Mouse (Mus musculus) midbrain, embryonic 13.5 days (tissue): ENCODE data around the gene Xab2. TPM values are rescaled to one million over a fixed set of nuclear protein-coding genes. Genes with fewer than 3 reads are reported as not detected.

Source experiments
- ATAC-seq: fragments of 200-750 bp; cut with Nextera tagmentation; 2 replicates; pipeline ENCODE4 v1.8.0; 2017; ENCODE audit warnings: mild to moderate bottlenecking, moderate TSS enrichment, moderate library complexity
- H3K27ac ChIP-seq: fragments of 300-500 bp; sonication (generic); 2 replicates; pipeline ENCODE4 v1.5.1; 2015; ENCODE audit warnings: inconsistent platforms, mild to moderate bottlenecking, moderate library complexity
- H3K27me3 ChIP-seq: fragments of 300-500 bp; sonication (generic); 2 replicates; pipeline ENCODE4 v1.6.1; 2015; ENCODE audit warnings: mild to moderate bottlenecking, inconsistent platforms
- H3K36me3 ChIP-seq: fragments of 300-500 bp; sonication (generic); 2 replicates; pipeline ENCODE4 v1.6.1; 2015; ENCODE audit warnings: mild to moderate bottlenecking, inconsistent platforms
- H3K4me1 ChIP-seq: fragments of 300-500 bp; sonication (generic); replicated peaks from 2 replicates; pipeline ENCODE4 v1.6.1; 2015; ENCODE audit warnings: inconsistent platforms
- H3K4me2 ChIP-seq: fragments of 300-500 bp; sonication (generic); replicated peaks from 2 replicates; pipeline ENCODE4 v1.6.1; 2015; ENCODE audit warnings: moderate library complexity, mild to moderate bottlenecking, inconsistent platforms
- H3K4me3 ChIP-seq: fragments of 300-500 bp; sonication (generic); replicated peaks from 2 replicates; pipeline ENCODE4 v1.5.1; 2015; ENCODE audit warnings: mild to moderate bottlenecking, inconsistent platforms
- H3K9ac ChIP-seq: fragments of 300-500 bp; sonication (generic); replicated peaks from 2 replicates; pipeline ENCODE4 v1.6.1; 2015; ENCODE audit warnings: mild to moderate bottlenecking, inconsistent platforms
- H3K9me3 ChIP-seq: fragments of 300-500 bp; sonication (generic); 2 replicates; pipeline ENCODE4 v1.6.1; 2016; ENCODE audit warnings: mild to moderate bottlenecking, inconsistent platforms
- WGBS: fragments of 180-500 bp; shearing (Covaris S2); methylation state at CpG from one replicate; pipeline ENCODE4 v1.1.7; 2015; 5-methylcytosine and 5-hydroxymethylcytosine counted together
- polyA plus RNA-seq: library from polyadenylated mRNA; unstranded; fragments of >200 nt; fragmentation: Nextera tagmentation; extraction: Ambion mirVana; gene quantifications from 2 replicates; pipeline ENCODE4 v1.2.1, GENCODE M21; 2015

The Xab2 gene
- polyA plus RNA-seq, 1 experiment from 2014 or later: 58.6 TPM

DNA sequence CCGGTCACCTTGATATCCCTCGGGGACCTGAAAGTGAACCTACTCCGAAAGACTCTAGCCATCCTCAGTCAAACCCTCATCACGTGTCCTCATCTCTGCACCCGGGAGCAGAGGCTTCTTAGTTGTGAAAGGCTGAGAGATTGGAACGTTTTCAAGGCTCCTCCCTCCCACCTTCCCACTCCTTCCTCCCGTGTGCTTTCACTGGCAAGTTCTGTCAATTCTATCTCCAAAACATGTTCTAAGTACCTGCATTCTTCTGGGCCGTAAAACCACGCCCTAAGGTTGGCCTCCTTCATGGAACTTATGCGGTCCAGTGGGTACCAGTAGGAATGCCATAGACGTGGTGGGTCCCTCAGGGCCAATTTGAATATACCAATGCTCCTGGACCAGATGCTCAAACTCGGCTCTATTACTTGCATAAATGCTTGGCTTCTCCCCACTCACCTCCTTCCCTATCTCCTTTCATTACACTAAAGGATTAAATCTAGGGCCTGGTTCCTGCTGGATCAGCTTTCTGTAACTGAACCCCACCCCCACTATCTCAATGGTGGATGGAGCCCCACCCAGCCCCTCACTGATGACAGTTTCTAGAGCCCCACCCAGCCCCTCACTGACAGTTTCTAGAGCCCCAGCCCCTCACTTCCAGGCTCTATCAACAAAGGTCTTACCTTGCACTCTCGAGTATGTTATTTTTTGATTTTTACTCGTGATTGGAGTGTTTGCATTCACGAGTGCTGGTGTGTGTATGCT is 44.7 kb downstream of the Xab2 start:
- Histone ChIP-seq H3K4me1 (no peaks in the 10 kb centered on the region), H3K27me3 (no peaks in the 10 kb centered on the region), H3K4me2 (no peak overlapping the region), H3K36me3 (no peaks in the 10 kb centered on the region), H3K27ac (no peak overlapping the region), H3K9ac (no peak overlapping the region), H3K9me3 (no peaks in the 10 kb centered on the region), H3K4me3 (no peak overlapping the region)
- 80% methylated on average over 15 of the region's 15 CpGs for WGBS
- no peak for ATAC-seq

DNA sequence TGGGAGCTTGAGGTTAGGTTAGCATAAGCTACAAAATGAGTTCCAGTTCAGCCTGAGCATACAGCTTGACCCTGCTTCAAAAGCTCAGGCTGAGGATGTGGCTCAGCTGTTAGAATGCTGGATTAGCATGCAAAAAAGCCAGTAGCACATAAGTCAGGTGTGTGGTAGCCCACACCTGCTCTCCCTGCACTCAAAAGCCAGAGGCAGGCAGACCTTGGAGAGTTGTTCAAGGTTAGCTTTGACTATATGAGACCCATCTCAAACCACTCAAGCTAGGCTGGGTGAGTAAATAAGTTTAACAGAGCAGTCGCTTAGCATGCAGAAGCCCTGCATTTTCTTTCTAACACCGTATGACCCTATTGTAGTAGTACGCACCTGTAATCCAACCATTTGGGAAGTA is 46.6 kb downstream of the Xab2 start:
- 95% methylated on average over 3 of the region's 3 CpGs for WGBS

DNA sequence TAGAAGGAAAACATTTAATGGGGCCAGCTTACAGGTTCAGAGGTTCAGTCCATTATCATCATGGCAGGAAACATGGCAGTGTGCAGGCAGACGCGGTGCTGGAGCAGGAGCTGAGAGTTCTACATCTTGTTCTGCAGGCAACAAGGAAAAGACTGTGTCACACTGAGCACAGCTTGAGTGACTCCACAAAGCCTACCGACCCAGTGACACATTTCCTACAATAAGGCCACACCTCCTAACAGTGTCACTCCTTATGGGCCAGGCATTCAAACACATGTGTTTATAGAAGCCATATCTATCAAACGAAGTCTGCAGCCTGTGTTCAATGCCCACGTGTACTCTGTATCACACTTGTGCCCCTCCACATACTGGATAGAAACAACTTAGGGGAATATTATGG is 51.3 kb downstream of the Xab2 start:
- ATAC-seq: no peak
- Histone ChIP-seq H3K9me3 (no peaks in the 10 kb centered on the region), H3K9ac (no peak overlapping the region), H3K27ac (no peak overlapping the region), H3K4me1 (peaks cover 18% of the 10 kb centered on the region), H3K36me3 (no peaks in the 10 kb centered on the region), H3K27me3 (no peaks in the 10 kb centered on the region), H3K4me3 (no peak overlapping the region), H3K4me2 (no peak overlapping the region)
- 95% methylated on average over 5 of the region's 5 CpGs for WGBS

More for the DNA sequence above, 46.6 kb downstream of the Xab2 start:
- H3K4me2 ChIP-seq: no peak overlapping the region
- H3K4me1 ChIP-seq: no peaks in the 10 kb centered on the region
- no peak overlapping the region for H3K9ac ChIP-seq
- H3K9me3 ChIP-seq: no peaks in the 10 kb centered on the region
- no peaks in the 10 kb centered on the region for H3K27me3 ChIP-seq
- no peaks in the 10 kb centered on the region for H3K36me3 ChIP-seq
- no peak for ATAC-seq
- no peak overlapping the region for H3K27ac ChIP-seq
- H3K4me3 ChIP-seq: no peak overlapping the region

DNA sequence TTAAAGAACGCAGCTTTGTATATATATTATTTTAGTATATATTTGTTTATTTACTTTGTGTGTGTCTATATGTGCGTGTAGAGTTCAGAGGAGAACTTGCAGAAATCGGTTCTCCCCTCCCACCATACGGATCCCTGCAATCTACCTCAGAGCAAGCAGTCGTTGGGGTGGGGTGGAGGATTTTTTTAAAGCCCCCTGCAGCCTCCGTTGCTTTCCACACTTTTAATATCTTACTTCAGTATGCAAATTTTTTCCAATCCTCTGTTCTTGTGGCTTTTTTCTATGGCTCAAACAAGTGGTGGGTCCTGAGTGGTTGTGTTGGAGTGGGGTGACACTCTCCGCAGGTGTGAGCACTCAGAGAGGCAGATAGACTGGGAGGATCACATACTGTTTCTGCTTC is 52.7 kb downstream of the Xab2 start:
- peak overlapping the region; percentile 43 for H3K4me2 ChIP-seq
- H3K36me3 ChIP-seq: no peaks in the 10 kb centered on the region
- no peaks in the 10 kb centered on the region for H3K9me3 ChIP-seq
- peak overlapping the region; percentile 20 for H3K4me3 ChIP-seq
- no peak overlapping the region for H3K27ac ChIP-seq
- 3% methylated on average over 7 of the region's 7 CpGs for WGBS
- no peaks in the 10 kb centered on the region for H3K27me3 ChIP-seq
- ATAC-seq: no peak
- H3K4me1 ChIP-seq: peaks cover 18% of the 10 kb centered on the region
- H3K9ac ChIP-seq: peak overlapping the region; percentile 37; the same call in 1 of the 2 replicates

DNA sequence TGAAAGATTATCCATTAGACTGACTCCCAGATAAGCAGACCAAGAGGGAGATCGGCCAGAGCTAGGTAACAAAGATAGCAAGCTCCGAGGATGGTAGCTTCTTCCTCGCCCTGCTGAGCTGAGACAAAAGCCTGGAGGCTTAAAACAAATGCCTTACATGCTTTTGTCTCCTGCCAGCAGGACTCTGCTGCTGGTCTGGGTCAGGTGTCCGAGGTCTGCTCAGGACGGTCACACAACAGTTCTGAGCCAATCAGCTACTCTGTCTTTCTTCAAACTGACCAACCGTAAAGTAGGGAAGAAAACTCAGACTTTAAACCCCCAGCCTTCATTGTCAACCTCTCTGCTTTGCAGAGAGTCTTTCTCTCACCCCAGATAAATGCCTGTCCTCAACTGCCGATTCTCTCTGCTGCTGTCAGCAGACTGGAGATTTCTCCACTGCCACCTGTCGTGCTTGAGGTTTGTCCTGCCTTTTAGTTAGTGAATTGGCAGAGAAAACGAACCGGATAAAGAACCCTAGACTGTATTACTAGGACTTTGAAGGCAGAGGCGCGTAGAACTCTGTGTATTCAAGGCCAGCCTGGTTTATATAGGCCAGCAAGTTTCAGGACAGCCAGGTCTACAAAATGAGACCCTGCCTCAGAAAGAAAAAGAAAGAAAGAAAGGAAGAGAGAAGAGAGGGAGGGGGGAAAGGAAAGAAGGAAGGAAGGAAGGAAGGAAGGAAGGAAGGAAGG is 53.3 kb downstream of the Xab2 start, which contains the start of gene C330021F23Rik:
C330021F23Rik (plus strand) TSS at position 350 of the 731 bp plus-strand sequence.
- WGBS: 1% methylated on average over 12 of the region's 12 CpGs
- Histone ChIP-seq H3K4me1 (peaks cover 18% of the 10 kb centered on the region), H3K4me3 (peak within 1 kb of the TSS; percentile 20), H3K9ac (peak within 1 kb of the TSS; percentile 37), H3K9me3 (no peaks in the 10 kb centered on the region), H3K4me2 (peak within 1 kb of the TSS; percentile 43), H3K27ac (no peak within 1 kb of the TSS), H3K36me3 (no peaks in the 10 kb centered on the region), H3K27me3 (no peaks in the 10 kb centered on the region)
- peak; percentile 70 for ATAC-seq

Other genes with a start within 250 kb of the Xab2 start
- 10.4 and 12.5 TPM in 2 replicates for gene Arhgef18, start 228.3 kb downstream of the Xab2 start, polyA plus RNA-seq
- 4.4 and 5.3 TPM in 2 replicates for gene Pex11g, start 153.6 kb downstream of the Xab2 start, polyA plus RNA-seq
- gene Tex45, start 150.5 kb downstream of the Xab2 start, polyA plus RNA-seq: 0.17 and 0.23 TPM in 2 replicates
- 85.1 and 90.0 TPM in 2 replicates for gene Zfp358, start 128.2 kb downstream of the Xab2 start, polyA plus RNA-seq
- 93.4 and 99.6 TPM in 2 replicates for gene Mcoln1, start 120.9 kb downstream of the Xab2 start, polyA plus RNA-seq
- 33.0 and 34.1 TPM in 2 replicates for gene Pnpla6, start 105.9 kb downstream of the Xab2 start, polyA plus RNA-seq
- 1.1 and 1.3 TPM in 2 replicates for gene C330021F23Rik, start 53.3 kb downstream of the Xab2 start, polyA plus RNA-seq
- gene Camsap3, start 34.0 kb downstream of the Xab2 start, polyA plus RNA-seq: 30.4 and 35.6 TPM in 2 replicates
- gene Pet100, start 232 bp upstream of the Xab2 start, polyA plus RNA-seq: 117 and 119 TPM in 2 replicates
- 0.50 and 0.55 TPM in 2 replicates for gene Pcp2, start 4.2 kb upstream of the Xab2 start, polyA plus RNA-seq
- gene Stxbp2, start 9.6 kb upstream of the Xab2 start, polyA plus RNA-seq: 28.8 and 31.3 TPM in 2 replicates
- 0.24 and 0.48 TPM in 2 replicates for gene Retn, start 34.5 kb upstream of the Xab2 start, polyA plus RNA-seq
- 0.40 TPM in 1 of 2 replicates, not detected in the other for gene Mcemp1, start 44.4 kb upstream of the Xab2 start, polyA plus RNA-seq
- gene Fcor, start 51.0 kb upstream of the Xab2 start, polyA plus RNA-seq: 9.6 and 12.4 TPM in 2 replicates
- gene Trappc5, start 55.0 kb upstream of the Xab2 start, polyA plus RNA-seq: 58.6 and 60.2 TPM in 2 replicates
- 0.23 and 0.61 TPM in 2 replicates for gene Fcer2a, start 72.9 kb upstream of the Xab2 start, polyA plus RNA-seq
- gene Clec4g, start 99.3 kb upstream of the Xab2 start, polyA plus RNA-seq: not detected in 2 replicates
- not detected in 2 replicates for gene Cd209a, start 127.7 kb upstream of the Xab2 start, polyA plus RNA-seq
- gene Cd209e, start 233.0 kb upstream of the Xab2 start, polyA plus RNA-seq: not detected in 2 replicates